Mouse (Mus musculus): ENCODE results near the gene Adgrl3. TPM values are rescaled to one million over a fixed set of nuclear protein-coding genes. Genes with fewer than 3 reads are reported as not detected.

Gene Adgrl3
- total RNA-seq, 2 experiments from 2014 or later, result 3.7 to 4.3 TPM

DNA sequence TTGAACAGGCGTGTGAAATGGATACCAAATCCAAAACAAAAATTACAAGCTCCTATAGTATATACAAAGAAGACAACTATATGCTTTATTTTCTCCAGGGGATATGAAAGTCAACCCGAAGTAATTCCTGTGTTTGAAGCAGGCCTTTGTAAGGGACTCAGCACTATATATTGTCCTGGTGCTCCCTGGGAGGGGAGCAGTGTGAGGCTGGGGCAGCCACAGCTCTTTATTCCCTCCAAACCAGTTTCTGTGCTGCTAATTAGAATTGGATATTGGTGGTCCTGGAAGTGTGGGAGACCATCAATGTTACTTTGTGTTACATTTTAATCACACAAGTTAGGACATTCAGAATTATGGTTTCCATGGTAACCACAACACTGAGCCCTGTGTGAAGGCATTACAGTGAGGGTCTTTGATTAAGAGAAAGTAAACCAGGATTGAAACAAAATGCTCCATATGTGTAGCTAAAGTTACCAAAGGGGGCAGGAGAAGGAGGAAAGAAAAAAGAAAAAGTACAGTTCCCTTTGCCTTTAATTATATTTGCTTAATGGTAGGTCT lies 198.6 kb downstream of the Adgrl3 start:
- DNase-seq (ENCODE audit: low spot score), result no peak
- intact Hi-C loops (cut with DNase I), result no loop called here

DNA sequence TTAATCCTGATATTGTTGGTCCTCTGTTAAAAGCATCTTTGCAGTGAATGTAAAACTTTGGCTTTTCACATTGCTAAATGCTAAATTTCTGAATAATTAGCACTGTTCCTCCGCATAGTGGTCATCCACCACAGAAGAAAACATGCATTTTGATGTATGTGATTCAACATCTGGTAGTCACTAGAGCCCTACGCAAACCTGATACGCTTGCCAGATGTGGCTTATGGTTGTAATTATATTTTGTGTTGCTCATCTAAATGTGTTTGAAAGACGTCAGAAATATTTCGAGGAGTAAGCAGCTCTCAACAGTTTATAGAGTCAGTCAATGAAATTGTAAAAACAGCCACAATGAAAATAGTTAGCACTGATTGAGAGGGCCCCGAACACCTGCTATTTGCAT lies 204.5 kb downstream of the Adgrl3 start:
- intact Hi-C loops (cut with DNase I), result no loop called here
- no peak for DNase-seq (ENCODE audit: low spot score)

DNA sequence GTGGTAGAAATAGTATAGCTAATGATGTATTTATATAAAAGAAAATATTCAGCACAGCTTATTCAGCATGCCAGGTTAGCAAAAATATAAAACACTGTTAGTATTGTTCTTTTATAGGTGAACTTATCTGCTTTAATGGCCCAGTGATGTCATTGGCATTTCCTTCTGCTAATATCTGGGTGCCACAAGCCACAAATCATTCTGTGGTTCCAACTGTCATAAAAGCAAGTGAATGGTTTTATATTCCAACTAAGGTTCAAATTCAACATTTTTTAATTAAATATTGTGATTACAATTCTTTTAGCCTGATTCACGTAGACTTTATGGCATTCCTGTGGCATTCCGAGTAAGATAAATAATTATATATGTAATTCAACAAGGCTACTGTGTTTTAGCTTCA lies 205.5 kb downstream of the Adgrl3 start:
- no peak for DNase-seq (ENCODE audit: low spot score)
- intact Hi-C loops (cut with DNase I), result no loop called here

DNA sequence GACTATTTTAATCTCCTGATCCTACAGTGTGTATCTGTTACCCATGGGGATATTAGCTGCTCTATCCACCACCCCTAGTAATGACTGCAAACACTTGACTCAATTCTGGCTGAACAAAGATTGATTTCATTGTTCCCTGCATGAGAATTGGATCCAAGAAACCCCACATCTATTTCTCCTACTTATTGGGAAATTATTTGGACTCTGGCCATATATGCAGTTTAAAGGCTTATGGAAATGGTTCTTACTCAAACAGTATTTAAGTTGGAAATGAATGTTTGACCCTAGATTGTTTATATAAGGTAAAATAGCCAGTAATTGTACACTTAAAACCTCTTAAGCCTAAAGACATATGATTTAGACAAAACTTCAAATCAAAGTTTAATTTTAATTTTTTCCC lies 207.3 kb downstream of the Adgrl3 start:
- no peak for DNase-seq (ENCODE audit: low spot score)
- intact Hi-C loops (cut with DNase I), result no loop called here

DNA sequence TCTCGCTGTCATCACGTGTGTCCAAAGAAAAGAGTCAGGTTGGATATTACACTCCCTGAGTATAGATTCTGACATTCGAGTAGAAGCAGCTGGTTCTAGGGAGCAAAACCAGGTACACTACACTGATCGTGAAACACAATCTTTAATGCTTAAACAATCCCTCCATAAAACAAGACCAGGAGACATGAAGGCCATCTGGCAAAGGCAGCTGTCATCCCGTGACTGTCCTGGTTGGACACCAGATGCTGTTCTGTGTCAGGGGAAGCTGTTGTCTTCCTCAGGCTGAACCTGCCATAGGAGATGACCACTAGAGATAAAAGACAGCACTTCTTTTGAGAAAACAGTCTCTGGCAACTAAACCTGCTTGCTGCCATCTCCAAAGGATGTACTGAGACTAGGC lies 228.8 kb downstream of the Adgrl3 start:
- intact Hi-C loops (cut with DNase I), result no loop called here
- DNase-seq (ENCODE audit: low spot score), result no peak

DNA sequence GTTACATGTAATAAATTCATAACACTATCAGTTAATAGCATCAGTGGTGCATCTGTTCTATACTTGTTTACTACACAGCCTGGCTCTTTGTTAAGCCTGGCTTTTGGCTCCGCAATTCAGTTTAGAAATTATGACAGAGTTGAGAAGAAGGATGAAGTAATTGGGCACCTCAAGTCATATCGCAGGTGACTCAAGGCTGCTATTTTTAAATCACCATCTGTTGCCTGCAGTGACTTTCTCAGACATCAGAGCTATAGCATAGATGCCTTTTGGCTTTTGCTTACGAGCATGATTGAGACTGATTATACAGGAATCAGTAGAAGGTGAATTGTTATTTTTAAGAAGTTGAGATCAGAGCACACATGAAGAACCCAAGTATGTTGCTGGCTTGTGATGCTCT lies 236.2 kb downstream of the Adgrl3 start:
- intact Hi-C loops (cut with DNase I), result no loop called here
- no peak for DNase-seq (ENCODE audit: low spot score)

DNA sequence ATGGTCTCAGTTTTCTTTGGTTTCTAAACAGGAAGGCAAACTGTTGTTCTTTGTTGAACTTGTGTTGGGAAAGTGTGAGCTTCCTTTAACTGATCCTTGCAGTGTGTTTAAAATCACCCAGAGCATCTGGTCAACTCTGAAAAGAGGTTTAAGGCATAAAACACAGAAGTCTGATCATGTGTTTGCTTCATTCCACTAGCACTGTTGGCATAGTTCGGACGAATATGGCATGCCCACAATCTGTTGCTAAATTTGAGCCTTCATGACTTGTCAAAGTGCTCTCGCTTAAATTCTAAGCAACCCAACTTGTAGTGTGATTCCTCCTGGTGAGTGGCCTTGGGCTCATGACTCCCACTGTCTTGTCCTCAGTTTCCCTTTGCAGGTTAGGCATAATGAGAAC lies 249.8 kb downstream of the Adgrl3 start:
- intact Hi-C loops (cut with DNase I), result no loop called here
- no peak for DNase-seq (ENCODE audit: low spot score)

DNA sequence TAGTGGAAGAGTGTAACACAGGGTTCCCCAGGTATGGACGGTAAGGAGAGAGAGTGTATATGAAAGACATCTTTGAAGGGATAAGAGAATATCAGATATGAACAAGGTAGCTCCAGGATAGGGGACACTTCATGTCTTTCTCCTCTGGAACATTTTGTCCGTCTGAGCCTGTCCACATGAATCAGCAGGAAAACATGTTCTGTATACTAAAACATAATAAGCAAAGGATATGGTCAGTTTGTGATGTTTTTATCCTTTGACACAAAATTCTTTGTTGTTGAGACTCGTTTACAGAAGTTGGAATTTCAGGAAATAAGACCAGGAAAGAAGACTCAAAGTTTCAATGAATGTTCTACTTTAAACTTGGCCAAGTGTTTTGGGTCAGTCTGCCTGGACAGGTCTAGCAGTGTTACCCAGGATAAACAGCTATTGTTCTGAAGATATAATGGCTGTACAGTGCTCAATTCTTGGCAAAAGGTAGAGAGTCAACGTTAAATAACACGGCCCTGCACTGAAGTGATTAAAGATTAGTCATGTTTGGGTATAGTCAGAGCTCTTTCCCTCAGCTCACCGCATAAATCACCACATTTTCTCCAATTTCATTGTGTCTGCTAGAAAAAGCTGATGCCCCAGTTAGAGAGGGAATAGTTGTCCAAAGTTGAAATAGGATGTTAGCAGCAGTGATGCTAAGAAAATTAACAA lies 255.6 kb downstream of the Adgrl3 start:
- intact Hi-C loops (cut with DNase I), result no loop called here
- no peak for DNase-seq (ENCODE audit: low spot score)

DNA sequence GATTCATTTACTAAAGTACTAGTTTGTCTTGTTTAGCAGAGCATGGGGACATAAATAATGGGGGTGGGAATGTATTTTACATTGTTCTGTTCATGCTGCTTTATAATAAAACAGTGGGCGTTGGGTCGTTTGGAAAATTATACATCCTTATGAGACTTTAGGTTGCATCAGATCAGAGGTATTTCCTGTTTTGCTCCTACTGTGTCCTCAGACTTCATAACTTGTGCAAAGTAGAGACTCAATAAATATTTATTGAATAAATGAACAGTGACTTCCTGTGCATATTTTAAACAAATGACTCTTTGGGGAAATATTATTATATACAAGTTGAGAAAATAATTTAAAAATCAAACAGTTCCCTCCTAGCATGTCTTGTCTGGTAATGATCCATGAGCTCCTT lies 259.3 kb downstream of the Adgrl3 start:
- DNase-seq (ENCODE audit: low spot score), result no peak
- intact Hi-C loops (cut with DNase I), result no loop called here

DNA sequence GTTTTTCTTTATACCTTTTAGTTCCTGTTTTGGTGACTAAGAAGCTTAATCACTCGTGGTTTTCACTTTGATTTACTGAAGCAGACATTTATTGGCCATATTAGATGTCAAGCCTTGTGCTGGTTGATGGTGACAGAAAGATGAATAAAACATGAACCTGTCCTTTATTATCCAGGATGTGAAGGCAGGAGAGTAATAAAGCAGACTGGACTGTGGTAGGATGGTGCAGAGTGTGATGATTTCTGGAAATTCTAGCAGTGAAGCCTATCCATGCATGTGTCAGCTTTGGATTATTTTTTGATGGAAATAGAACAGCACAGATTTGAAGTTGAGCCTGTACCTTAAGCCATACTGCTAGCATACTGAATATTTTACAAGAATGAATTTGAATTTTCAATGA lies 265.7 kb downstream of the Adgrl3 start:
- no peak for DNase-seq (ENCODE audit: low spot score)
- intact Hi-C loops (cut with DNase I), result no loop called here

DNA sequence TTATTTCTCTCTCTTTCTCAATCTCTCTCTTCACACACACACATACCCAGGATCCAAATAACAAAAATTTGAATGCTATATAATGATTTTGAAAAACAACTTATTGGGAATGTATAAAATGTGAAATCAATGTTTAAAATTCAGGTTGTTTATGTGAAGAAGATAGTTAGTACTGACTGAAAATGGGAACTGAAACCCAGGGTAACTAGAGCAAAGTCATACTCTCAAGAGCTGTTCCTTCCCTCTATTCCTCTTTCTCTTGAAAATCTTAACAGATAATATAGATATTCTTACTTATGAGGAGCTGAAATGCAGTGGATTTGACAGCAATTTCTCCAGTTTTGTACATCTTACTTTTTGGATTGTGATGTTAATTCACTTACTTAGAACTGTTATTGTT lies 281.9 kb downstream of the Adgrl3 start:
- intact Hi-C loops (cut with DNase I), result no loop called here
- no peak for DNase-seq (ENCODE audit: low spot score)

DNA sequence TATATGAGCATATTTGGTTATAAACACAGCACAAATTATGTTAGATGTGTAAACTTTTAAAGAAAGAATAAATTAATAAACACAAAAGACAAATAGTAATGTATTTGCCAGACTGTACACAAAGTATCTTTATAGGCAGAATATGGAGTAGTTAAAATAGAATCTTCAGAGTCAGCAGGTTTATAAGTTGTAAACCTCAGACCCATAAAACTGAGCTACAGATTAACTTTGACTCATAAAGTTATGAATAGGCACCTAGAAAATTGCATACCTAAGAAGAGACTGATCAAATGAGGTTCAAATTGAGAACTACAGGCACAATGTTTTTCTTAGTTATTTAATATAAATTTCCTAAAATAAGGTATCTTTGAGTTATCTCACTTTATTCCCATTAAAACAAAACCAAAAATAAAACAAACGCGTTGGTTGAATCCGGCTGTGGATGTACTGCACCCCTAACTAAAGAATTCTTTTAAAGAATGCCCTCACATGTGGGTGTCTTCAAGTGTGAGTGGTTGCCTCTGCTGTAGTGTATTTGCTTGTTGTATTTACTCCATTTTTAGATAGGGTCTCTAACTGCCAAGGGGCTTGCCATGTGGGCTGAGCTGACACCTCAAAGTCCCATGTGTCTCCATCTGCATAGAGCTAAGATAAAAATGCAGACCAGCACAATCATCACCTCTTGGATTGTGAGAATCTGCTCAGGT lies 297.6 kb downstream of the Adgrl3 start:
- intact Hi-C loops (cut with DNase I), result no loop called here
- no peak for DNase-seq (ENCODE audit: low spot score)

DNA sequence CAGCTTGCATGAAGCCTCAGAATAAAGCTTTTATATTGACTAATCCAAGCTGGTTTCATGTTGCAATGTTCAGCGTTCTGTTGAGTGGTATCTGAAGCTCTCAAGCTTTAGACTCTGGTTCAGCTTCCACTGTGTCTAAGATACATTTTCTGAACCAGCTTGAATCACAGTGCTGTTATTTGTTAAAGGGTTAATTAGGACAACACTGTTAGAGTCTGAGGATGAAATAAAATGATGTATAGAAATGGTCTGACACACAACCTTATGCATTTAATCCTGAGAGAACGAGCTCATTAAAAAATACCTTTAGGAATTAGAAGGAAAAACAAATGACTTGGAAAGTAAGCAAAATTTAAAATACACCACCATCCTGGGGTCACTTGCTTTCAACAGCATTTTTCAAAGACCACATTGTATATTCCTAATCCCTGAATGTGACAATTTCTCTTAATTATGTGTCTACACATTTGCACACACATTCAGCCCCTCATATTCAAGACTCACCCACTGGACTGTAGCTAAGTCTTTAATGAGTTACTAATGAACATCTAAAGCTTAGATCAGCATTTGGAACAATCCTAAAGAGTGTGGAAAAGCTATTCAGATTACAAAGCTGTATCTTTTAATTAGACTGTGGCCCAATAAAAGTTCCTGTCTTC lies 301.5 kb downstream of the Adgrl3 start:
- intact Hi-C loops (cut with DNase I), result no loop called here
- DNase-seq (ENCODE audit: low spot score), result no peak

DNA sequence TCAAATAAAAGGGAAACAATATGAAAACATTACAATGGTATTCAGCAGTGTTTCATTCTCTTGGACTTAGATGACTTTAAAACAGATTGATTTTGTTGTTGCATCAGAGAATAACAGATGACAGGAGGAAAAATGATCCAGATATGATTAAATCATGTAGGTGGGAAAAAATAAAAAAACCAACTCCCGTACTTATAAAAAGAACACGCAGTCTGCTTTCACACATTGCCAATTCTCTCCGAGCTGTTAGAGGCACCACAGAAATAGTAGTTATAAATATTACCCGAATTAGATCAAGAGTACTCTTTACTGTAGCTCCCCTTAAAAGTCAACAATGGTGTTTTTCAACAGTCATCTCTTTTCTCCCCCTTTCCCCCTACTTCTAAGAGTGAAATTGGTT lies 302.1 kb downstream of the Adgrl3 start:
- intact Hi-C loops (cut with DNase I), result no loop called here
- DNase-seq (ENCODE audit: low spot score), result no peak

DNA sequence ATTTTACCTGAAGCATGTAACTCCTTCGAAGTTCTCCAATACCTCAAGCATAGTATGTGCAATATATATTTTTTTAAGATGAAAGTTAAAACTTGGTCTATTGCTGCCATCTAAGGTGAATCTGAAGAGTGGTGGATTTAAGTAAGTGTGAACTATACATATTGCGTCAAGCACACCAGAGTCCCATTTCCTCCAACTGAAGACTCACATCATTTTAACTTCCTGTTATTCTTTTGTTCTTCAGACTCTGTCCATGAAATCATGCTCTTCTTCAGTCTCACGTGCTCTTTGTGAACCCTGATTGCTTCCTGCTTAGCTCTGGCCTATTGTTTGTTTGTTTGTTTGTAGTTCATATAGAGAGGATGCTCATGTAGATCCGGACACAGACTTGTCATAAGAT lies 307.0 kb downstream of the Adgrl3 start:
- intact Hi-C loops (cut with DNase I), result no loop called here
- DNase-seq (ENCODE audit: low spot score), result no peak

DNA sequence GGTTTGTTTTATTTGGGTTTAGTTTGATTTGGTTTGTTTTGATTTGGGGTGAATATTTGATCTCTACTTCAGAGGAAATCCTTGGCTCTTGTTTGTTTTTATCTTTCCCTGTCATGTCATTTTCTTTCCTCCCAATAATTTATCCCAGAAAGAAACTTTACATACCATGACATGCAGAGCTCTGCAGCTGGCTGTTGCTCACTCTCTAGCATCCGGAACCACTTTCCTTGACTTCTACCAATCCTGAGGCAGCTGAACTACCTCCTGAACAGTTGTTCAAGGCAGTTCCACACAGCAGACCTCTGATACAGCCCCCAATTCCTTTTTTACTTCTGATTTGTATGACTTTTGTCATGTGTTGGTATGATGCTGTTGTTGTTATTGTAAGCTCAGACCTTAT lies 307.5 kb downstream of the Adgrl3 start:
- DNase-seq (ENCODE audit: low spot score), result no peak
- intact Hi-C loops (cut with DNase I), result no loop called here

DNA sequence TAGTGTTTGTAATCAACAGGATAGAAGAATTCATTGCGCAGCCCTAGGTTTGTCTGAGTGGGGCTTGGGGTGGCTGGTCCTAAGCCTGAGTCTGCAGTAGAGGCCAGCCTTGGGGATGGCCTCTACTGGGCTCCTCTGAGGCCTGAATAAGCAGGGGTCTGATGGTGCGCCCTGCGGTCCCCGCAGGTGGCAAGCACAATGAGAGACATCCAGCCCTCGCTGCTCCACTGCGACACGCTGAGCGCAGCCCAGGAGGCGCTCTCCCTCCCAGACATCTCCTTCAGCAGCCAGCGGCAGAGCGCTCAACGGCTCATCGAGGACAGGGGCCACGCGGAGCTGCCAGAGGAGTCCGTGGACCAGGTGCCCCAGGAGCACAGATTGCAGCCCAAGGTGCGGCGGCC lies 309.6 kb downstream of the Adgrl3 start:
- no peak for DNase-seq (ENCODE audit: low spot score)
- intact Hi-C loops (cut with DNase I), result no loop called here

DNA sequence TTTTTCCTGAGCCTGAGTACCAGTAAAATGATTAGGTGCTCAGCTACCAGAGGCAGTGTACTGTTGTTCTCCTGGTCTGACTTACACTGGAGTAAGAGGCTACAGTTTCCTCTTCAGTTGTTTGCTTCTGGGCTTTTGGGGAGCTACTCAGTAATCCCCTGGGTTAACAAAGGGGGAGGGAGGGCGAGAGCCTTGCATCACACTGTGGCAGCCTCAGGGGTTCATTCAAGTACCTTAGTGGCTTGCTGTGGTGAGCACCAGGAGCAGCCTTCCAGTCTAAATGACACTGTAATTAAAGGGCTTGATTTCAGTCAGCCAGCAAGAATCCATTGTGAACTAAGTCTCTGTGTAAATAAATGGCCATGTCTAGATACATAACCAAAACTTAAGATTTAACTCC lies 324.4 kb downstream of the Adgrl3 start:
- no peak for DNase-seq (ENCODE audit: low spot score)
- intact Hi-C loops (cut with DNase I), result no loop called here

DNA sequence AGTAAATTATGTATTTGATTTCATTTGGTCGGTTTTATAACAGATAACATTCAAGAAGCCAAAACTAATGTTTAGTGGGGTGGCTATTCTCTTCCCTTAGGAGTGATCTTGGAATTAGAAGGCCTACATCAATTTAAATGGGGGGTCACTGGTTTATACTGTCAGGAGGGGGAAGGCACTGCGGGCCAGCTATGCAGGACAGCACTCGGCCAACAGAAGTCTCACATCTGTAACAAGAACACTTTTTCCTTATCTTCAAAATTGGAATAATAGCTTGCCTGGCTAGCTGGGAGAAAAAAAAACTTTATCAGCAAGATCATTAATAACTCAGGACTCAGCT lies 325.1 kb downstream of the Adgrl3 start:
- no peak for DNase-seq (ENCODE audit: low spot score)
- intact Hi-C loops (cut with DNase I), result no loop called here

DNA sequence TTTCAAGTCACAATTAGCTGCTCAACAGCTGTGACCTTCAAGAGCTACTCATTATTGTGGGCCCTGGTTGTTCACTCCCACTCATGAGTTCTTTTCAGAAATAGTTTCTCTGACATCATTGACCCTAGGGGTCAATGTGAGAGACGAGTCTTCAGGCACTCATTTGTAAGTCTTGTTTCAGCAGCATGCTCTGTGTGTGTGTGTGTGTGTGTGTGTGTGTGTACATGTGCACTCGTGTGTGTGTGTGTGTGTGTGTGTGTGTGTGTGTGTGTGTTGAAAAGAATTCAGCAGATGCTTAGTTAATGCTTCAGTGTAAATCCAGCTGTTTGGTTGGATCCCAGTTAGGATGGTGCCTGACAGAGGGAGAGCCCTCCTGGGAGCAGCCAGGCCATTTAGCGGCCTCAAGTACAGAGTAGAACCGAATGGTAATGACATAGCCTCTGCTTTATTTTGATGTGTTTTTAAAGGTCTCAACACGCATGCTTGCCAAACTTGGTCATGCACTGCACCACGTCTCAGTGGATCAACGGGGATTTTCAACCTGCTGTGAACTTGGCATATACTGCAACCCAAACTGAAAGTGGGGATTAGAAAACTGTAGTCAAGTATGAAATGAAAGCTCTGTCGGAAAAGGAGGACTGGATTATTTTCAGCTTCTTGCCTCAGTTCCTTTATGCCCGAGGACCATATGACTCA lies 325.6 kb downstream of the Adgrl3 start:
- no peak for DNase-seq (ENCODE audit: low spot score)
- intact Hi-C loops (cut with DNase I), result no loop called here

DNA sequence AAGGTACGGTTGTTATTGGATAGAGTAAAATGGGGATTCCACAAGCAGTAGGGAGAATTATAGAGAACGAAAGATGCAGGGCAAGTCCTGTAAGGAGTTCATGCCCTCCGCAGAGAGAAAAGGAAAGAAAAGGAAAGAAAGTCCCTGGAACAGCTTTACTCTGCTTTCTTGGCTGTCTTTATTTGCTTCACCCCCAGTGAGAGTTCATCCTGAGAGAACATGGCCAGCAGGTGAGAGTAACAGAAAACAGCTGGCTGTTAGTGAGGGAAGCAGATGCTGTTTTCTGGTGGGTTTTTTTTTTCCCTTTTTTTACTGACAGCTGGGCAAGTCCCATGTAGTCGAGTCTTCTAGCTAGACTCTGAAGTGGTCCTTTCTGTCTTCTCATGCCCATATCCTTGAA lies 327.6 kb downstream of the Adgrl3 start:
- DNase-seq (ENCODE audit: low spot score), result no peak
- intact Hi-C loops (cut with DNase I), result no loop called here

Data from heart, postnatal 25 days (tissue).